Mouse (Mus musculus) lung, postnatal 0 days (tissue): Measurements from ENCODE around the gene Clstn1. TPM values are rescaled to one million over a fixed set of nuclear protein-coding genes. Genes with fewer than 3 reads are reported as not detected.

ENCODE experiments used
- ATAC-seq: fragments of 200-750 bp; cut with Nextera tagmentation; 2 replicates; pipeline ENCODE4 v1.8.0; 2017; ENCODE audit warnings: moderate library complexity
- DNase-seq: peaks from one replicate; pipeline ENCODE4 v3.0.0-alpha.2; 2016; ENCODE audit warnings: low spot score
- H3K27ac ChIP-seq: fragments of 300-500 bp; sonication (generic); 2 replicates; pipeline ENCODE4 v1.5.1; 2014; ENCODE audit warnings: antibody characterized with exemption, mild to moderate bottlenecking, low read length, mixed read lengths
- H3K27me3 ChIP-seq: fragments of 300-500 bp; sonication (generic); replicated peaks from 2 replicates; pipeline ENCODE4 v1.6.1; 2014; ENCODE audit warnings: low read length, mixed read lengths; ENCODE audit not compliant: insufficient read depth
- H3K36me3 ChIP-seq: fragments of 300-500 bp; sonication (generic); 2 replicates; pipeline ENCODE4 v1.6.1; 2014; ENCODE audit warnings: low read length, mixed read lengths; ENCODE audit not compliant: insufficient read depth
- H3K4me1 ChIP-seq: fragments of 300-500 bp; sonication (generic); 2 replicates; pipeline ENCODE4 v1.6.1; 2014; ENCODE audit warnings: antibody characterized with exemption, low read depth, low read length, mixed read lengths; ENCODE audit not compliant: insufficient read depth
- H3K4me2 ChIP-seq: fragments of 300-500 bp; sonication (generic); replicated peaks from 2 replicates; pipeline ENCODE4 v1.6.1; 2014; ENCODE audit warnings: low read depth, mild to moderate bottlenecking, low read length, moderate library complexity, mixed read lengths
- H3K4me3 ChIP-seq: fragments of 300-500 bp; sonication (generic); 2 replicates; pipeline ENCODE4 v1.5.1; 2014; ENCODE audit warnings: low read depth, low read length
- H3K9ac ChIP-seq: fragments of 300-500 bp; sonication (generic); replicated peaks from 2 replicates; pipeline ENCODE4 v1.6.1; 2014; ENCODE audit warnings: low read depth, mild to moderate bottlenecking
- H3K9me3 ChIP-seq: fragments of 300-500 bp; sonication (generic); 2 replicates; pipeline ENCODE4 v1.6.1; 2016; ENCODE audit warnings: low read length, mixed read lengths
- CTCF ChIP-seq: IDR thresholded peaks from 2 replicates; pipeline ENCODE4 v1.5.1; 2016; ENCODE audit warnings: antibody characterized with exemption, mild to moderate bottlenecking
- EP300 ChIP-seq: IDR thresholded peaks from 2 replicates; pipeline ENCODE4 v1.6.1; 2016; ENCODE audit warnings: antibody characterized with exemption, mild to moderate bottlenecking, control low read depth
- WGBS: fragments of 180-500 bp; shearing (Covaris S2); extraction: QIAGEN DNeasy Blood & Tissue Kit; methylation state at CpG from one replicate; pipeline ENCODE4 v1.1.7; 2014; 5-methylcytosine and 5-hydroxymethylcytosine counted together
- polyA plus RNA-seq: library from polyadenylated mRNA; unstranded; fragments of >200 nt; fragmentation: Nextera tagmentation; extraction: Ambion mirVana; gene quantifications from 2 replicates; pipeline ENCODE4 v1.2.1, GENCODE M21; 2015

Clstn1 gene
- polyA plus RNA-seq, 1 experiment from 2014 or later = 43.6 TPM

DNA sequence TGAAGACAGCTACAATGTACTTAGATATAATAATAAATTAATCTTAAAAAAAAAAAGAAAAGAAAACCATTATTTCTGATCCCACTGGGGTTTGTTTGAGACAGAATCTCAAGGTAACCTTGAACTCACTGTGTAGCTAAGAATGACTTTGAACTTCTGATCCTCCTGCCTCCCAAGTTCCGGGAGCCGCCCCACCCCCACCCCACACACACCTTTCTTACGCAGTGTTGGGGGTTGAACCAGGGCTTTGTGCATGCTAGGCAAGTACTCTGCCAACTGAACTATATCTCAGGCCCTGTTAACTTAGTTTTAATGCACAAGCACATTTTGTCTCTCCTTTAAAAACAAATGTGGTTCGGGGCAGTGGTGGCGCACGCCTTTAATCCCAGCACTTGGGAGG is 84.9 kb downstream of the Clstn1 start:
- H3K4me1 ChIP-seq = peaks cover 1% of the 10 kb centered on the region; the same call in 1 of the 2 replicates
- no peaks in the 10 kb centered on the region for H3K9me3 ChIP-seq
- no peaks in the 10 kb centered on the region for H3K36me3 ChIP-seq
- H3K27me3 ChIP-seq = 0 out of 2 replicates have a peak, but pooled peaks cover 5% of the 10 kb centered on the region
- H3K4me3 ChIP-seq = no peak overlapping the region
- no peak overlapping the region for H3K4me2 ChIP-seq
- DNase-seq = no peak
- WGBS = 94% methylated on average over 6 of the region's 6 CpGs
- no peak for ATAC-seq
- no peak overlapping the region for H3K9ac ChIP-seq
- no peak overlapping the region for H3K27ac ChIP-seq
- TF ChIP-seq EP300 = no peak
- no peak for TF ChIP-seq CTCF

DNA sequence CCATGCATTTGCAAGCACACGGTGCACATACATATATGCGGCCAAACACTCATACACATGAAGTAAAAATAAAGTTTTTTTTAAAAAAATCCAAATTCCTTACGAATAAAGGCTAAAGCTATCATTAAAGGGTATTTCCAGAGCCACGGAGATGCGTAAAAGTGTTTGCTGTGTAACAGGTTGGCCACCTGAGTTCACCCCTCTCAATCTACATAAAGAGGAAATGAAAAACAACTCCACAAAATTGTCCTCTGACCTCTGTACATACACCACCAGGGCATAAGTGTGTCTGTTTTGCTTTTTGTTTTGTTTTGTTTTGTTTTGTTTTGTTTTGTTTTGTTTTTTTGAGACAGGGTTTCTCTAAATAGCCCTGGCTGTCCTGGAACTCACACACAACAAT is 86.5 kb downstream of the Clstn1 start:
- H3K27ac ChIP-seq = no peak overlapping the region
- H3K9me3 ChIP-seq = no peaks in the 10 kb centered on the region
- DNase-seq = no peak
- H3K4me1 ChIP-seq = peaks cover 4% of the 10 kb centered on the region; the same call in 1 of the 2 replicates
- no peak overlapping the region for H3K4me2 ChIP-seq
- H3K36me3 ChIP-seq = no peaks in the 10 kb centered on the region
- no peak overlapping the region for H3K9ac ChIP-seq
- no peak for TF ChIP-seq CTCF
- TF ChIP-seq EP300 = no peak
- 93% methylated on average over 5 of the region's 5 CpGs for WGBS
- ATAC-seq = no peak
- H3K4me3 ChIP-seq = no peak overlapping the region
- 0 out of 2 replicates have a peak, but pooled peaks cover 7% of the 10 kb centered on the region for H3K27me3 ChIP-seq

GRCm38 (mm10) chr4:149674814-149675377 is 88.6 kb downstream of the Clstn1 start:
- Histone ChIP-seq H3K4me3 (peak overlapping the region; percentile 44; the same call in 1 of the 2 replicates), H3K27ac (no peak overlapping the region), H3K4me2 (peak overlapping the region; percentile 77), H3K4me1 (peaks cover 4% of the 10 kb centered on the region; the same call in 1 of the 2 replicates), H3K27me3 (0 out of 2 replicates have a peak, but pooled peaks cover 7% of the 10 kb centered on the region), H3K36me3 (no peaks in the 10 kb centered on the region), H3K9ac (no peak overlapping the region), H3K9me3 (no peaks in the 10 kb centered on the region)
- WGBS = 14% methylated on average over 8 of the region's 8 CpGs
- TF ChIP-seq CTCF = no peak
- TF ChIP-seq EP300 = no peak
- no peak for ATAC-seq
- no peak for DNase-seq

GRCm38 (mm10) chr4:149675378-149676261 is 89.4 kb downstream of the Clstn1 start:
- 3% methylated on average over 47 of the region's 60 CpGs for WGBS
- ATAC-seq (peak; percentile 97), DNase-seq (peak; percentile 83)
- Histone ChIP-seq H3K27ac (no peak overlapping the region), H3K4me2 (peak overlapping the region; percentile 77), H3K9me3 (no peaks in the 10 kb centered on the region), H3K9ac (no peak overlapping the region), H3K36me3 (no peaks in the 10 kb centered on the region), H3K27me3 (0 out of 2 replicates have a peak, but pooled peaks cover 7% of the 10 kb centered on the region), H3K4me3 (peak overlapping the region; percentile 44), H3K4me1 (peaks cover 4% of the 10 kb centered on the region; the same call in 1 of the 2 replicates)
- TF ChIP-seq CTCF = no peak
- no peak for TF ChIP-seq EP300

DNA sequence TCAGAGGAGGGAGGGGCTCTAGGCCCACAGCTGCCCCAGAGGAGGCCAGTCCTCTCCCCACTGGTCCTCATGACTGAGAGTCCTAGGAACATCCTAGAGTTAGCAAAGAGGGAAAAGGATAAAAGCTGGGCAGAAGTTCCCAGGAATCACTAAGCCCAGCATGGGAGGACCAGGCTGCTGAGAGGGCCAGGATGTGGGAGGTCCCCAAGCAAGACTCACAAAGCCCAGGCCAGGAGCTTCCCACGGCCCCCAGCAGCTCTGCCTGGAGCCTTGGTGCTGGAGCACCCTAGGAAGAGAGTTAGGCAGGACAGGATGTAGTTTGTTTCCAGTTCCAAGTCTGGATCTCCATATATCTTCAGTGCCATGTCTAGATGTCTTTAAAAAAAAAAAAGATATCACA is 91.7 kb downstream of the Clstn1 start:
- no peaks in the 10 kb centered on the region for H3K36me3 ChIP-seq
- no peak for TF ChIP-seq CTCF
- no peak for TF ChIP-seq EP300
- peak; percentile 30; the same call in 1 of the 2 replicates for ATAC-seq

GRCm38 (mm10) chr4:149679056-149679770 is 92.9 kb downstream of the Clstn1 start:
- Histone ChIP-seq H3K4me2 (no peak overlapping the region), H3K9me3 (no peaks in the 10 kb centered on the region), H3K36me3 (no peaks in the 10 kb centered on the region), H3K4me3 (no peak overlapping the region), H3K27me3 (0 out of 2 replicates have a peak, but pooled peaks cover 7% of the 10 kb centered on the region), H3K9ac (no peak overlapping the region), H3K4me1 (peaks cover 4% of the 10 kb centered on the region; the same call in 1 of the 2 replicates), H3K27ac (no peak overlapping the region)
- WGBS = 36% methylated on average over 11 of the region's 11 CpGs
- no peak for TF ChIP-seq CTCF
- no peak for TF ChIP-seq EP300
- no peak for ATAC-seq
- DNase-seq = no peak

More for the DNA sequence above, 91.7 kb downstream of the Clstn1 start:
- 44% methylated on average over 1 of the region's 1 CpGs for WGBS
- no peaks in the 10 kb centered on the region for H3K9me3 ChIP-seq
- peaks cover 4% of the 10 kb centered on the region; the same call in 1 of the 2 replicates for H3K4me1 ChIP-seq
- H3K4me2 ChIP-seq = no peak overlapping the region
- H3K27me3 ChIP-seq = 0 out of 2 replicates have a peak, but pooled peaks cover 7% of the 10 kb centered on the region
- no peak for DNase-seq
- H3K27ac ChIP-seq = peak overlapping the region; percentile 26; the same call in 1 of the 2 replicates
- H3K9ac ChIP-seq = no peak overlapping the region
- no peak overlapping the region for H3K4me3 ChIP-seq
